ENCODE assay signal across 8 mouse cellular contexts in the genomic region with DNA sequence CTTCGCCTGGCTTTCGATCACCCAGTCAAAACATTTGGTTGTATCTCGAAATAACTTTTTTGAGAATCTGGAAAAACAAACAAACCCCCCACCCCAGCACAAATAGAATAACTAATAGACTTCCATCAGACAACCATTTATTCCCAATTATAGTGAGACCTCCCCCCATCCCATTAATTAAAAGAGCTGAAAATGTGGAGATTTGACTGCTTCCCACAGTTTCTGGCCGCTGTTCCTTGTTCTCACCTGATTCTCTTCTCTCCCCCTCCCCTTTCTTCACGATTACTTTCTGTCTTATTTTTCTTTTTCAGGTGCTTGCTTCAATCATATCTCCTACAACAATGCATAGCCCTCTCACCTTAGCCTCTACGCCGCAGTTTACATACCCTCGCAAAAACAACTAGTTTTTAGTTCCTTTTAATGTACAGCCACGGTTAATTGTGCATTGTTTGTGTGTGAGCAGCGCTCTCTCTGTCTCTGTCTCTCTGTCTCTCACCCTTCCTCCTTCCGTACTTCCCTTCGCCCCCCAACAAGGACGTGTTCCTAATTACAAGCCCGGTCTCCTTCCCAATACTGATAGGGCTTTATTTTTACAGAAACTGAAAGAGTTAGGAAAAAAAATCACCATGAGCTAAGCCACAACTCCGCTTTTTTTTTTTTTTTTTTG.
DNase-seq lines count a peak whose midpoint lies in the region; ATAC-seq and TF ChIP-seq lines count a peak whose summit lies in the region.

No protein-coding gene starts in this region.

- peak; percentile 22 for DNase-seq in lung, adult 2 months
- no peak for DNase-seq in lung, postnatal 25 days (ENCODE audit: low spot score)
- DNase-seq in neural tube, embryonic 10.5 days (ENCODE audit: extremely low spot score, low spot score), result peak; percentile 39
- DNase-seq in urinary bladder, adult 18-20 months (ENCODE audit: low spot score in 2 of 2), result no peak
- DNase-seq in cerebellum, adult 11-12 months, result no peak

- H3K4me3 ChIP-seq in lung, adult 2 months (replicated peaks; ENCODE audit: extremely low read depth, low read depth, low read length), result peak overlapping the region; percentile 54
- H3K4me3 ChIP-seq in forebrain, embryonic 12.5 days (replicated peaks), result peak overlapping the region; percentile 38
- peak overlapping the region; percentile 48 for H3K4me3 ChIP-seq in kidney, embryonic 15.5 days (replicated peaks)

- peak overlapping the region; percentile 63 for H3K4me2 ChIP-seq in forebrain, embryonic 12.5 days
- H3K4me2 ChIP-seq in kidney, embryonic 15.5 days, result peak overlapping the region; percentile 88

- peaks cover 87% of the 10 kb centered on the region for H3K27me3 ChIP-seq in forebrain, embryonic 12.5 days
- peaks cover 77% of the 10 kb centered on the region for H3K27me3 ChIP-seq in kidney, embryonic 15.5 days

- no peak for ATAC-seq in forebrain, embryonic 12.5 days (ENCODE audit: low FRiP score)
- no peak for ATAC-seq in kidney, embryonic 15.5 days (replicated peaks; ENCODE audit: low FRiP score)
- ATAC-seq in cerebellum, adult (ENCODE audit: insufficient number of reproducible peaks, low FRiP score, low TSS enrichment), result no peak

- WGBS in lung, adult 2 months, result 6% methylated on average over 15 of the region's 15 CpGs
- WGBS in forebrain, embryonic 12.5 days, result under 1% methylated on average over 15 of the region's 15 CpGs
- 2% methylated on average over 15 of the region's 15 CpGs for WGBS in kidney, embryonic 15.5 days

- TF ChIP-seq POLR2A in lung, adult 2 months (IDR thresholded peaks at IDR 0.05; ENCODE audit: borderline replicate concordance, extremely low read depth, low read depth, low read length), result no peak

- no peaks in the 10 kb centered on the region for H3K36me3 ChIP-seq in forebrain, embryonic 12.5 days (replicated peaks)
- H3K36me3 ChIP-seq in kidney, embryonic 15.5 days, result no peaks in the 10 kb centered on the region

- no peak for TF ChIP-seq CTCF in lung, adult 2 months (IDR thresholded peaks at IDR 0.05; ENCODE audit: insufficient read depth, low read length)

- no peaks in the 10 kb centered on the region for H3K9me3 ChIP-seq in forebrain, embryonic 12.5 days
- no peaks in the 10 kb centered on the region for H3K9me3 ChIP-seq in kidney, embryonic 15.5 days (replicated peaks)

- H3K4me1 ChIP-seq in lung, adult 2 months (ENCODE audit: control insufficient read depth, insufficient read depth, low read length), result peaks cover 16% of the 10 kb centered on the region
- peaks cover 61% of the 10 kb centered on the region for H3K4me1 ChIP-seq in forebrain, embryonic 12.5 days
- peaks cover 65% of the 10 kb centered on the region for H3K4me1 ChIP-seq in kidney, embryonic 15.5 days

- H3K9ac ChIP-seq in forebrain, embryonic 12.5 days, result peak overlapping the region; percentile 29; the same call in 1 of the 2 replicates
- H3K9ac ChIP-seq in kidney, embryonic 15.5 days, result peak overlapping the region; percentile 26; the same call in 1 of the 2 replicates

- no peak overlapping the region for H3K27ac ChIP-seq in forebrain, embryonic 12.5 days
- H3K27ac ChIP-seq in kidney, embryonic 15.5 days, result no peak overlapping the region

Comparison
In these comparisons a context has a peak if more than half of its experiments do, and no peak if none do; other contexts are left out.
1. DNase-seq: peak in lung, adult 2 months (single experiment) and neural tube, embryonic 10.5 days (single experiment); none in lung, postnatal 25 days (single experiment), urinary bladder, adult 18-20 months (0 of 2) and cerebellum, adult 11-12 months (single experiment).
2. Peak in every context shown above with its lines, with median percentiles within 50 percentile points of each other: H3K4me3 ChIP-seq.